Mouse (Mus musculus) forebrain, embryonic 15.5 days (tissue): ENCODE data around the gene Ift57. TPM values are rescaled to one million over a fixed set of nuclear protein-coding genes. Genes with fewer than 3 reads are reported as not detected.

Experiments used
- polyA plus RNA-seq: library from polyadenylated mRNA; unstranded; fragments of >200 nt; fragmentation: Nextera tagmentation; extraction: Ambion mirVana; gene quantifications from 2 replicates; pipeline ENCODE4 v1.2.1, GENCODE M21; 2015

The Ift57 gene
- polyA plus RNA-seq, 1 experiment from 2014 or later, result 46.9 TPM

Other genes with a start within 250 kb of the Ift57 start
- 123 and 128 TPM in 2 replicates for gene Cd47, start 101.3 kb downstream of the Ift57 start, polyA plus RNA-seq